Mouse (Mus musculus) lung, postnatal 36 days (tissue): ENCODE data around the gene Zfp383.
"Not testable (repeated sequence)": the region's sequence is repeated elsewhere in the genome, so short reads cannot be mapped to it uniquely, and the experiment has no call there.

ENCODE experiments used
- DNase-seq: peaks from one replicate; pipeline ENCODE4 v3.0.0; 2022; ENCODE audit warnings: mixed read lengths

Gene Zfp383

GRCm38 (mm10) chr7:29942740-29943139 is 34.7 kb downstream of the Zfp383 start:
- DNase-seq = no peak

GRCm38 (mm10) chr7:29943720-29944119 is 35.7 kb downstream of the Zfp383 start:
- no peak for DNase-seq

- no peak for DNase-seq
Observed at GRCm38 (mm10) chr7:29944201-29944600, 36.2 kb downstream of the Zfp383 start.

GRCm38 (mm10) chr7:29953086-29953485 is 45.1 kb downstream of the Zfp383 start:
- DNase-seq = no peak

GRCm38 (mm10) chr7:29953513-29954401 is 45.7 kb downstream of the Zfp383 start, which contains the start of gene Zfp74:
Zfp74 (minus strand) TSS chr7:29954089.
- peak; percentile 89 for DNase-seq

- peak; percentile 80 for DNase-seq
Observed at GRCm38 (mm10) chr7:29954731-29955130, 46.7 kb downstream of the Zfp383 start.

GRCm38 (mm10) chr7:29956257-29956656 is 48.2 kb downstream of the Zfp383 start:
- peak; percentile 49 for DNase-seq

GRCm38 (mm10) chr7:29958125-29958724 is 50.2 kb downstream of the Zfp383 start:
- no peak for DNase-seq

- no peak for DNase-seq
Observed at GRCm38 (mm10) chr7:29959004-29959403, 51.0 kb downstream of the Zfp383 start.

GRCm38 (mm10) chr7:29965115-29965810 is 57.2 kb downstream of the Zfp383 start:
- DNase-seq = not testable (repeated sequence)
